Mouse (Mus musculus) heart, adult 2 months (tissue): ENCODE measurements around the gene Olfr313. TPM values are rescaled to one million over a fixed set of nuclear protein-coding genes. Genes with fewer than 3 reads are reported as not detected.
"Not testable (repeated sequence)": the region's sequence is repeated elsewhere in the genome, so short reads cannot be mapped to it uniquely, and the experiment has no call there.

ENCODE experiments used
- DNase-seq, 2 experiments: peaks; one replicate each; pipeline ENCODE4 v3.0.0; 2021
- H3K27ac ChIP-seq: fragments of 200-600 bp; 2 replicates; pipeline ENCODE4 v1.8.1; 2022
- H3K27me3 ChIP-seq: fragments of 200-500 bp; 2 replicates; pipeline ENCODE4 v1.6.1; 2012; ENCODE audit warnings: mild to moderate bottlenecking, low read length, inconsistent platforms, mixed read lengths; ENCODE audit not compliant: control insufficient read depth, insufficient read depth
- H3K36me3 ChIP-seq: fragments of 200-500 bp; 2 replicates; pipeline ENCODE4 v1.6.1; 2012; ENCODE audit warnings: low read length, inconsistent platforms; ENCODE audit not compliant: control insufficient read depth, insufficient read depth
- H3K4me1 ChIP-seq: fragments of 200-500 bp; 2 replicates; pipeline ENCODE4 v1.6.1; 2011; ENCODE audit warnings: low read length; ENCODE audit not compliant: control insufficient read depth, insufficient read depth
- H3K4me3 ChIP-seq: fragments of 200-600 bp; 2 replicates; pipeline ENCODE4 v1.8.1; 2022
- H3K79me2 ChIP-seq: fragments of 200-500 bp; replicated peaks from 2 replicates; pipeline ENCODE4 v1.6.1; 2012; ENCODE audit warnings: mild to moderate bottlenecking, inconsistent platforms, low read length, moderate library complexity, mixed read lengths; ENCODE audit not compliant: control insufficient read depth, insufficient read depth
- H3K9ac ChIP-seq: fragments of 200-500 bp; 2 replicates; pipeline ENCODE4 v1.6.1; 2012; ENCODE audit warnings: low read depth, mild to moderate bottlenecking, control low read depth, inconsistent platforms, low read length, mixed read lengths
- CTCF ChIP-seq: fragments of 200-600 bp; IDR thresholded peaks from 2 replicates; pipeline ENCODE4 v1.8.1; 2022; ENCODE audit warnings: antibody characterized with exemption, mild to moderate bottlenecking, moderate library complexity
- EP300 ChIP-seq: fragments of 200-500 bp; IDR thresholded peaks from 2 replicates; pipeline ENCODE4 v1.6.1; 2011; ENCODE audit warnings: low read depth, low read length, control low read depth; ENCODE audit not compliant: insufficient read depth
- POLR2A ChIP-seq: fragments of 200-500 bp; IDR thresholded peaks from 2 replicates; pipeline ENCODE4 v1.6.1; 2011; ENCODE audit warnings: mild to moderate bottlenecking, low read depth, low read length, control low read depth; ENCODE audit not compliant: insufficient read depth
- WGBS: fragments of 180-500 bp; shearing (Covaris S2); methylation state at CpG from one replicate; pipeline ENCODE4 v1.1.7; 2018; 5-methylcytosine and 5-hydroxymethylcytosine counted together
- intact Hi-C: fragments of 180-260 bp; cut with DNase I; formaldehyde crosslinking; loops from one replicate; pipeline ENCODE4 v1.15.1; 2025
- long read RNA-seq: library from polyadenylated mRNA; stranded (forward); transcript quantifications from one replicate; pipeline ENCODE4 v2.0.0, GENCODE M21; 2021
- polyA plus RNA-seq: library from polyadenylated mRNA; depleted of rRNA; stranded (reverse); fragments of >200 nt; gene quantifications from 2 replicates; pipeline ENCODE4 v1.2.3, GENCODE M21; 2012; rRNA removed
- total RNA-seq, 2 experiments: library from RNA; stranded (reverse); gene quantifications; 2 replicates each; pipeline ENCODE4 v1.2.3; 2021

The Olfr313 gene
- not detected for total RNA-seq
- polyA plus RNA-seq, result not detected in 2 replicates
- long read RNA-seq, result 0 reads

GRCm38 (mm10) chr11:58814700-58815099 lies at the start of gene Olfr313:
Gene Olfr313, plus strand, starts transcription at chr11:58815000.
- H3K4me1 ChIP-seq, H3K27me3 ChIP-seq, H3K27ac ChIP-seq, H3K4me3 ChIP-seq, H3K36me3 ChIP-seq, intact Hi-C loops, DNase-seq, H3K9ac ChIP-seq, H3K79me2 ChIP-seq: not testable (repeated sequence)
- 60% methylated on average over 1 of the region's 1 CpGs for WGBS

- Histone ChIP-seq H3K36me3 (no peaks in the 10 kb centered on the region), H3K79me2 (no peaks in the 10 kb centered on the region), H3K27ac (no peak within 1 kb of the TSS), H3K9ac (no peak within 1 kb of the TSS), H3K4me3 (no peak within 1 kb of the TSS), H3K27me3 (no peaks in the 10 kb centered on the region), H3K4me1 (no peaks in the 10 kb centered on the region)
- intact Hi-C loops, result no loop called here
- TF ChIP-seq EP300, result no peak
- no peak for TF ChIP-seq POLR2A
- no peak for TF ChIP-seq CTCF
- no peak for DNase-seq
These were observed 41.9 kb upstream of the Olfr313 start, which contains the start of gene Olfr315 for GRCm38 (mm10) chr11:58772888-58773287. Gene Olfr315, plus strand, starts transcription at chr11:58773188.

GRCm38 (mm10) chr11:58782480-58783089 lies 32.2 kb upstream of the Olfr313 start, which contains the start of gene Olfr314:
Gene Olfr314, plus strand, starts transcription at chr11:58782952.
- DNase-seq, result no peak
- TF ChIP-seq CTCF (no peak), EP300 (no peak), POLR2A (no peak)
- Histone ChIP-seq H3K27me3 (no peaks in the 10 kb centered on the region), H3K4me3 (no peak within 1 kb of the TSS), H3K9ac (no peak within 1 kb of the TSS), H3K27ac (no peak within 1 kb of the TSS), H3K79me2 (no peaks in the 10 kb centered on the region), H3K36me3 (no peaks in the 10 kb centered on the region), H3K4me1 (no peaks in the 10 kb centered on the region)
- intact Hi-C loops, result no loop called here
- 41% methylated on average over 6 of the region's 6 CpGs for WGBS

DNA sequence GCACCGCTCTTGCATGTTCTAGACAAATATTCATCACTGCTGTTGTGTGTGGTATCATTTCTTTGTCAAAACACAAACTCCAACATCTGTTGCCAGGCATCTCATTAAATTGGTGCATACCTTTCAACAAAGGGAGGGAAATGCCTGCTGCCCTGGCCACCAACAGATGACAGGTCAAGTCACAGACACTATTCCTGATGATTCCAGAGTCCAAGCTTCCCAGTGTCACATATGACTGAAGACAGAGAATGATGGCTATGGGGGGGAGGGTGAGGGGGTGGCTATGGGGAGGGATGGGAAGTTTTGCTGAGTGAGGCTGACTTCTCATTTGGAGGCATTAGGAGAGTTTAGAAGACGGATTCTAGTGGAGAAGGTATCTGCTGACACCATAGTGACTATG lies 30.6 kb upstream of the Olfr313 start:
- Histone ChIP-seq H3K27ac (no peak overlapping the region), H3K36me3 (no peaks in the 10 kb centered on the region), H3K9ac (no peak overlapping the region), H3K27me3 (no peaks in the 10 kb centered on the region), H3K4me3 (no peak overlapping the region), H3K79me2 (no peaks in the 10 kb centered on the region), H3K4me1 (no peaks in the 10 kb centered on the region)
- WGBS, result 76% methylated on average over 2 of the region's 2 CpGs
- TF ChIP-seq POLR2A, result no peak
- no peak for TF ChIP-seq CTCF
- no peak for TF ChIP-seq EP300
- intact Hi-C loops, result no loop called here
- DNase-seq, result no peak

DNA sequence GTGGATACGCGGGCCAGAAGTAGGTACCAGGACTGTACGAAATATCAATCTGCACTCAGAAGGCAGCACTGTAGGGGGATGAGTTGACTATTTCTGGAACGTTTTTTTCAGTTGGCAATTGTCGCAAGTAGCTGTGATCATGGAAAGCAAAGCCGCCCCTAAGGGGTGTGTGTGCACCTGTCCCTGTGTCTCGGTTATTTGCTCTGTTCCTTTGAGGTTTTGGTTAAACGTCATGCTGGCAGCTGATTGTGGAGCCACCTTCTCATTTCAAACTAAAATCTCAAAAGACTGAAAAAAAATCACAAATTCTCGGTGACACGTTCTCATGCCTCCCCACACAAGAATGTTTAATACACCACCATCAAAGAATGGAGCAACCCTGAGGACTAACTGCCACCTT lies 27.1 kb upstream of the Olfr313 start:
- no peak overlapping the region for H3K4me3 ChIP-seq
- TF ChIP-seq EP300 (no peak), POLR2A (no peak), CTCF (no peak)
- DNase-seq, result no peak
- no peaks in the 10 kb centered on the region for H3K79me2 ChIP-seq
- no peak overlapping the region for H3K9ac ChIP-seq
- H3K4me1 ChIP-seq, result no peaks in the 10 kb centered on the region
- H3K27ac ChIP-seq, result no peak overlapping the region
- intact Hi-C loops, result no loop called here
- no peaks in the 10 kb centered on the region for H3K27me3 ChIP-seq
- WGBS, result 83% methylated on average over 10 of the region's 10 CpGs
- H3K36me3 ChIP-seq, result no peaks in the 10 kb centered on the region

GRCm38 (mm10) chr11:58788346-58788745 lies 26.5 kb upstream of the Olfr313 start:
- no peak overlapping the region for H3K9ac ChIP-seq
- no peak overlapping the region for H3K27ac ChIP-seq
- no peaks in the 10 kb centered on the region for H3K4me1 ChIP-seq
- no peak for DNase-seq
- TF ChIP-seq POLR2A (no peak), EP300 (no peak), CTCF (no peak)
- no peaks in the 10 kb centered on the region for H3K79me2 ChIP-seq
- no peak overlapping the region for H3K4me3 ChIP-seq
- no peaks in the 10 kb centered on the region for H3K27me3 ChIP-seq
- 66% methylated on average over 8 of the region's 8 CpGs for WGBS
- H3K36me3 ChIP-seq, result no peaks in the 10 kb centered on the region
- intact Hi-C loops, result no loop called here
